Mouse (Mus musculus): Measurements from ENCODE around the gene Ybx3.

The Ybx3 gene

DNA sequence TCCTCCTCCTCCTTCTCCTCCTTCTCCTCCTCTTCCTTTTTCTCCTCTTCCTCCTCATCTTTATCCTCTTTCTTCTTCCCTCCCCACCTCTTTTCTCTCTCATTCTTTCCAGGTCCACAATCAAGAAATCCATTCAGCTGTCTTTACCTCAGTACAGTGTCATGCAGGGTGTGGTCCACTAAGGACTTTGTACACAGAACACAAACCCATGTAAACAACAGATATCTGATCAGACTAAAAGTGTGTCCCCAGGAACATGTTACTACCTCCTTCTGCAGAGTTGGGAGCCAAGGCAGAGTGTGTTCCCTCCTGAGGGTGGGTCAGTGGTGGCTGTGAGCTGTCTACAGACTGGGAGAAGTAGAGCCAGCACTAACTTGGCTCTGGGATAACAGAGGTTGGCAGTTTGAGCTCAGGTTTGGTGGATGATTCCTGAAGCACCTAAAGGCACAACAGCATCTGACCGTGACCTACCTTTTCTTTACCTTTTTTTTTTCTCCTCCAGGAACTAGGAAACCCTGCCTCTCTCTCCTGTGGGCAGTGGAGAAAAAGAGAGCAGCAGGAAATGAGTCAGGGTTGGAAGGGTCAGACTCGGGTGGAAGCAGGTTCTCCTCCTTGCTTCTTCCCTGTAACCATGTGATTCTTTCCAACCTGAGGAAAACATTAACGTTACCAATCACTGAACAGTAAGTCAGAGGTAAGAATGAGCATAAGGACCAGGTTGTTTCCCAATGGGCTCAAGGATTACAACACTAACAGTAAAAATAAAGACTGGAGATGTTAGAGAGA, 66.2 kb downstream of the Ybx3 start:
- DNase-seq, result no peak

- DNase-seq, result no peak
These were observed 71.8 kb downstream of the Ybx3 start for GRCm38 (mm10) chr6:131316155-131317101.

All from kidney, postnatal 10 days (tissue).